Mouse (Mus musculus) left cerebral cortex, postnatal 14 days (tissue): ENCODE data around the gene Inhbc. TPM values are rescaled to one million over a fixed set of nuclear protein-coding genes. Genes with fewer than 3 reads are reported as not detected.
"Not testable (repeated sequence)": the region's sequence is repeated elsewhere in the genome, so short reads cannot be mapped to it uniquely, and the experiment has no call there.

Experiments
- DNase-seq, 2 experiments: peaks; one replicate each; pipeline ENCODE4 v3.0.0; 2021 to 2022; ENCODE audit warnings: low spot score in 2 of 2, mixed read lengths in 1 of 2
- intact Hi-C: fragments of 180-260 bp; cut with DNase I; formaldehyde crosslinking; loops from one replicate; pipeline ENCODE4 v1.15.1; 2025
- total RNA-seq, 2 experiments: library from RNA; stranded (reverse); gene quantifications; 2 replicates each; pipeline ENCODE4 v1.2.3; 2021

The Inhbc gene
- total RNA-seq, 2 experiments from 2014 or later = not detected

DNA sequence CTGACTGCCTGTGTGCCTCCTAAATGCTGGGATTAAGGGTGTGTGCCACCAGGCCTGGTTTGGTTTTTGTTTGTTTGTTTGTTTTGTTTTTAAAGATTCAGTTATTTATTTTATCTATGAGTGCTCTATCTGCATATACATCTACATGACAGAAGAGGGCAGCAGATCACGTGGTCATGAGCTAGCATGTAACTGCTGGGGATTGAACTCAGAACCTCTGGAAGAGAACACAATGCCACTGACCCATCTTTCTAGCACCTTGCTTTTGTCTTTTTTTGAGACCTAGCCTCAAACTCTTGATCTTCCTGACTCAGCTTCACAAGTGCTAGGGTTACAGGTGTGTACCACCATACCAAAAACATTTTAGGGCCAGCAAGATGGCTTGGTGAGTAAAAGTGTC lies 35.0 kb downstream of the Inhbc start:
- DNase-seq = no peak
- intact Hi-C loops = loop anchor here (5.0 kb wide), 1 partner anchor 202 kb away; no protein-coding TSS in a partner anchor

DNA sequence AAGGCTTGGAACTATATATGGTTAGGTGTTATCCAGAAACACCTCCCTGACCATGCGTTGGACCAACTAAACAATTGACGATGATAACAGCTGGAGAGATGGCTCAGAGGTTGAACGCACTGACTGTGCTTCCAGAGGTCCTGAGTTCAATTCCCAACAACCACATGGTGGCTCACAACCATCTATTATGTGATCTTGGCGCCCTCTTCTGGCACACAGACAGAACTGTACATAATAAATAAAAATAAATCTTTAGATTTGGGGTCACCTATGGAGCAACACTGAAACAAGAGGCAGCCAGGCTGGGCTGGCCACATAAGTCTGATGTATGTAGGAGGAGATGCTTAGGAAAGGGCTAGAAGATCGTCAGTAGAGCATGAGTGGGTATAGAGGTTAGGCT lies 37.1 kb downstream of the Inhbc start:
- no peak for DNase-seq
- intact Hi-C loops = no loop called here

DNA sequence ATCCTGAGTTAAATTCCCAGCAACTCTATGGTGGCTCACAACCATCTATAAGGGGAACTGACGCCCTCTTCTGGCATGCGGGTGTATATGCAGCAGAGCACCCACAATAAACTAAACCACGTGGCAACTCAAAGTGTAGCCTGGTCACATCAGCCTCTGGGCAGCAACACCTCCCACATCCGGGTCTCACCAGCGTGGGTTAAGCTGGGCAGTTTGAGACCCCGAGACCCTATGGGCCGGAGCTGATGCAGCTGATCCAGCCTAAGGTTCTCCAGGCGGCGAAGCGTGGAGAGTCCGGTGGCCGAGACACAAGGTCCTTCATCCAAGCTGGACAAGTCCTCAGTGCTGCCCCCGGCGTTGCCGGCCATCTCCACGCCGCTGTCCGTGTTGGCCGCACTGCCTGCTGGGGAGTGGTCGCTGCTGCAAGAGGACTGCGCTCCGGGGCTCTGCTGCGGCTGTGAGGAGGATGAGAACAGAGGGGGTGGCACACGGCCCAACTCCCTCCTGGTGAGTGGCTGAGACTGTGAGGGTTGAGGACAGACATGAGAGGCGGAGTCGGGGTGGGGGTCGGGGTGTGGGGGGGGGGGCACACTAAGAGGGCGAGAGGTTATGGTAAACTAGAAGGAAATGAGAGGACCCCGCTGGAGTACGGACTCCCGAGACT lies 37.9 kb downstream of the Inhbc start:
- DNase-seq = no peak
- intact Hi-C loops = no loop called here

DNA sequence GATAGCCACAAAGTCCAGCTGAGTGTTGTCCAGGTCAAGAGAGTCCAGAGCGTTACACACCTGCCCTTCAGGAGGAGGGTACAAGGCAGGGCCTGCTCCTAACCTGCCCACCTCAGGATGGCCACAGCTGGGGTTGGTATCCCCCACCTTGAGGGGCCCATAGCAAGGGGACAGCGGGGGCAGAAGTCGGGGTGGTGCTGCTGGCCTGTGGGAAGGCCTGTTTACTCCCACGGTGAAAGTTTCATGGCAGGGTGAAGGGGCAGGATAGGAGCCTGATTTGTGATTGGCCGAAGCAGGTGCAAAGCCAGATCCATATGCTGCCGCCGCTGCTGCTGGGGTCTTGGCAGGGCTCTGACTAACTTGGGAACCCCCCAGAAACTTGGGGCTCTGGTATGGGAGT lies 40.0 kb downstream of the Inhbc start:
- intact Hi-C loops = no loop called here
- no peak for DNase-seq

DNA sequence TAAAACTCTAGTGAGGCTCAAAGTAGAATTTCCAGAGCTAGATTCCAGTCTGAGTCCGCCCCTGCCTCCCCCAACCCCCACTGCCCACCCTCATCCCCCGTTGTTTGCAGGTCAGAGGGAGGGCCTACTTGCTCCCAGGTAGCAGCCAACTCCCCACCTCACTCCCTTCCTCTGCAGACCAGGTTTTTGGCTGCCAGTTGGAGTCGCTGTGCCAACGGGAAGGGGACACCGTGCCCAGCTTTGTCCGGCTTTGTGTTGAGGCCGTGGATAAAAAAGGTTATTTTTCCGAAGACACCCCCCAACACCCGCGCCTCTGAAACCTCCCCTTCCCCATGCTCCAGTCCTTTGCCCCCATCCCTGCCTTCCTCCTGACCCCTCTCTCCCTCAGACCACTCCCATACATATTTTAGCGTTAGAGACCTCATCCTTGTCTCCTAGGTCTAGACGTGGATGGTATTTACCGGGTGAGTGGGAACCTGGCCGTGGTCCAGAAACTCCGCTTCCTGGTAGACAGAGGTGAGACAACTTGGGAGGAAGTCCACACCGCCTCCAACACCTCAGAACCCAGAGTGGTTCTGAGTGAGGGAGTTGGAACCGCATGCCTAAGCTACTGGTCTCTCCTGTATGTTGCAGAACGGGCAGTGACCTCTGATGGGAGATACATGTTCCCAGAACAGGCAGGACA lies 42.6 kb downstream of the Inhbc start:
- no peak for DNase-seq
- intact Hi-C loops = no loop called here

DNA sequence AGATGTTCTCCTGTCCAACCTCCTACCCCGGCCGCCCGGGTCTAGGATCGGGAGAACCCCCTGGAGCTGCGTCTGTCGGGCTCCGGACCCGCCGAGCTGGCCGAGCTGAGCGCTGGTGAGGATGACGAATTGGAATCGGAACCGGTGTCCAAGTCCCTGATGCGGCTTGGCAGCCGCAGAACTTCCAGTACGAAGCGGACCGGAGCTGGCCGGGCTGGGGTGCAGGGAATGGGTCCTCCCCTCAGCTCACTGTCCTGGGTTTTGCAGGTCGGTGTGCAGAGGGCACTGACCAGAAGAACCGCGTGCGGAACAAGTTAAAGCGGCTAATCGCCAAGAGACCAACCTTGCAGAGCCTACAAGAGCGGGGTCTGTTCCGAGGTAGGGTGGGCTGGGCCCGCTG lies 43.4 kb downstream of the Inhbc start:
- no peak for DNase-seq
- intact Hi-C loops = no loop called here

DNA sequence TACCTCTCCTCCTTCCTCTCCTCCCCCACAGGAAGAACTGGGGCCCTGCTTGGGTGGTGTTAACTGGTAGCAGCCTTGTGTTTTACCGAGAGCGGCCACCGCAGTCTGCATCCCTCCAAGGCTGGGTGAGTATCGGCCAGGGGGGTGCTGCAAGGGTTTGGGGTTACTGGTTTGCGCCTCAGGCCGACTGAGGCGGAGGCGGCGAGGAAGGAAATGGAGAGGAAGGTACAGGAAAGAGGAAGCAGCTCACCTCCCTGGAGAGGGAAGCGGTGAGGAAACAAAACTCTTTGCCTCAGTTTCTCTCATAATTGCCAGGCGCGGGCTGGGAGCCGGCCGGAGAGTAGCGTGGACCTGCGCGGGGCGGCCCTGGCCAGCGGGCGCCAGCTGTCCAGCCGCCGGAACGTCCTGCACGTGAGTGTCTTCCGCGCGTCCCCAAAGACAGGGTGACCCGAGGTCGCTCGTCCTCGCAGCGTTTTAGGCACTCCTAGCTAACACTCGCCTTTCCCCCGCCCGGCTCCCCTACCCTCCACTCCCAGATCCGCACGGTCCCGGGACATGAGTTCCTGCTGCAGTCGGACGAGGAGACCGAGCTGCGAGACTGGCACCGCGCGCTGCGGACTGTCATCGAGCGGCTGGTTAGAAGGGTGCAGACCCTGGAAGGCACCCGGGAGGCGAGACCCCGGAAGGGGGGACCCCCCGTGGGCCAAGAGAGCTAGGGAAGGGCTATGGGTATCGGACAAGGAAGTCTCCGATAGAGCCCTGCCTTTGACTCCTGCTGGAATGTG lies 44.0 kb downstream of the Inhbc start:
- intact Hi-C loops = no loop called here
- no peak for DNase-seq

DNA sequence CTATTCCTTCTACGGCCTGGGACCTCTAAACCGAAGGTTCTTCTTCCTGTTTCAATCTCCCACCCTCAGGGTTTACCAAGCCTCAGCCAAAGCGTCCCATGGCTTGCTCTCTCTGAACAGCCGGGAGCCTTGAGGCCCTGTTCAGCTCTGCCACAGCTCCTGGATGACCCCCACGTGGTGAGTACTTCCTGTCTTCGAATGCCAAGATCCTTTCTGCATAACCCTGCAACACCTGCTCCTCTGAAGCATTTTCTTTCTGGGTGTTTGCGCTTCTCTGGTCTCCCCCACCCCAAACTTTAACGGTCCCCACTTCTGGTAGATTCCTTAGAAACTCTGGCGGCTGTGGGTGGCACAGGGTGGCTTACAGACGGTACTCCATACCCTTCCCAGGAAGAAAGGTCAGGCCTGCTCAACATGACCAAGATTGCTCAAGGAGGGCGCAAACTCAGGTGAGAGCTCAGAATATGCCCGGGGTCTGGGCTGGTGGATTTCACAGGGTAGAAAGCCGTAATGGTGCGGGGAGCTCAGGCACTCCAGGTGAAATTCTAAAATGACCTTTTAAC lies 44.7 kb downstream of the Inhbc start:
- intact Hi-C loops = no loop called here
- no peak for DNase-seq

DNA sequence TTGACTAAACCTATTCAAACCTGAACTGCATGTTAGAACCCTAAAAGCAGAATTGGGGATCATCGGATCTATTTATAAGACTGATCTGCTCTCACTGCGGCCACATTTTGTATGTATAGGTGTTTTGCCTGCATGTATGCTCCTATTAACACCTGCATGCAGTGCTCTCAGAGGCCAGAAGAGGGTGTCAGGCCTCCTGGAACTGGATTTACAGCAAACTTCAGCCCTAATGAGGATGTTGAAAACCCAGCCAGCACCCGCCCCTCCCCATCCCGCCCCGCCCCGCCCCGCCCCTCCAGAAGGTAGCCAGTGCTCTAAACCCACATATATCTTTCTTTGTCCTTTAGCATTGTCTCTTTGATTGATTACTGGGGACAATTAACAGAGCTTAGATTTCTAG lies 45.7 kb downstream of the Inhbc start:
- intact Hi-C loops = no loop called here
- DNase-seq = no peak

DNA sequence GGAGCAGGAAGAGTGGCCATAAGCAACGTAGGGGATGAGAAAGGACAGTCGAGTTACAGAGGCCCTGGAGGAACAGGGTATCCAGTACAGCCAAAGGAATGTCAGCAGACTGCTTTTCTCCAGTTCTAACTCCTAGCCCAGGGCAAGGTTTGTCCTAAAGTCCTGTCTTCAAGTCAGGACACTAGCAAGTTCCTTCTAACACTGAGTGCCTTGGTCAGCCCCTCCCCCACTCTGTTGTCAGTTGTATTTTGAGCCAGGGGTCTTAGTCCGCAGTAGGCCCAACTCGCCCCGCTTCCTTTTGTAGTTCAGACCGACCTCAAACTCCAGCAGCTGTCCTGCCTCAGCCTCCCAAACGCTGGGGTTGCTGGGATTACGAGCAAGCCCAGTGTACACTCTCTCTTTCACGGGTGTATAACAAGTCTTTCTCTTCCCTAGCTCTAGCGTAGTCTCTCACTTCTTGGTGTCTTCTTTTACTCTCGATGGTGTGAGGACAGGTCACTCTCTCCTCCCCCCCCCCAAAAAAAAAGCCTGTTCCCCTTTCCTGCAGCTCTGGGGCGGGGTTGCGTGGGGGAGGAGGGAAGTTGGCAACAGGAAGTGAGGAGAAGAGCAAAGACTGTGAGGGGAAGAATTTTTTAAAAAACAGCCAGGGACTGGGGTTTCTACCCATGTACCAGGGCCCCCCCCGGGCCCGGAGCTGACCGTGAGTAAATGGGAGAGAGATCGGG lies 46.9 kb downstream of the Inhbc start:
- intact Hi-C loops = no loop called here
- no peak for DNase-seq

DNA sequence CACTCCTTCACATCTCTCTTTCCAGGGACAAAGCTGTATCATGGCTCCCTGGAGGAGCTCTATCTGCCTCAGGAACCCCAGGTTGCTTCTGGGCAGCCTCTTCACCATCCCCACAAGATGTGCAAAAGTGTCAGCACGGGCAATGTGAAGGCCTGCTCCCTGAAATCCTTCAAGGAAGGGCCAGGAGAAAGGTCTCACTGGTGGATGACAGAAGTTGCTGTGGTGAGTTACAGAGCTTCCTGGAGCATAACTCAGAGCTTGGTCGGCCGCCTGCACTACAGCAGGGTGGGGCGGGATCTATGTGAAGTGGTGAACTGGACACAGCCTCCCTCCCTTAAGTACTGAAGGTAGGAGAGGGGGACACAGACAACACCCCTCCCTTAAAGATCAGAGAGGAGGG lies 47.6 kb downstream of the Inhbc start:
- DNase-seq = no peak
- intact Hi-C loops = no loop called here

DNA sequence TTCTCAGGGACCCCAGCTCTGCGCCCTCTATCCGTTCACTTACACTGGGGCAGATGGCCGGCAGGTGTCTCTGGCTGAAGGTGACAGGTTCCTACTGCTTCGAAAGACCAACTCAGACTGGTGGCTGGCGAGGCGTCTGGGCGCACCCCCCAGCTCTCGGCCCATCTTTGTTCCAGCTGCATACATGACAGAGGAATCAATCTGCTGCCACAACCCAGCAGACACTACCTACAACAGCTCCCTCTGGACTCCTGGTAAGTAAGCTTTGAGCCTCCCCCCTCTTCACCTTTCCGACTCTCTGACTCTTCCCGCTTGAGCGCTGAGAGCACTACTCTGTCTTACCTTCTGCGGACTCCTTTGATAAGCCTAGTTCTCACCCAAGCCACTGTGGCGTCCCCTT lies 48.1 kb downstream of the Inhbc start:
- intact Hi-C loops = no loop called here
- no peak for DNase-seq

DNA sequence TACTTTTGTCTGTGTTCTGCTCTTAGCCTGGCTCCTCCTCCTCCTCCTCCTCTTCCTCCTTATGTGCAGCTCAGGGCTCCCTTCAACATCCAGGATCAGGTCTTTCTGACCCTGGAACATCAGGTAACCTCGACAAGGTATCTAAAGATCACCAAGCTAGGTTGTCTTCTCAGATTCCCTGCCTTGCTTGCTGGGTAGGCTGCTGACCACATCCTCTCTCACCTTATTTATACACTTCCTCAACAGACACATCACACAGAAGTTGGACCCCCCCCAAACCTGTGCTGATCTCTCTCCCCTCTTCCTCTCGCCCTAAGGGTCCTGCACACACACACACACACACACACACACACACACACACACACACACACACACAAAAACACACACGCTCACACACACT lies 48.6 kb downstream of the Inhbc start, which contains the start of gene Arhgap9:
TSS of gene Arhgap9 (plus strand) at position 344 of the 400 bp plus-strand sequence.
- intact Hi-C loops = no loop called here
- no peak for DNase-seq

DNA sequence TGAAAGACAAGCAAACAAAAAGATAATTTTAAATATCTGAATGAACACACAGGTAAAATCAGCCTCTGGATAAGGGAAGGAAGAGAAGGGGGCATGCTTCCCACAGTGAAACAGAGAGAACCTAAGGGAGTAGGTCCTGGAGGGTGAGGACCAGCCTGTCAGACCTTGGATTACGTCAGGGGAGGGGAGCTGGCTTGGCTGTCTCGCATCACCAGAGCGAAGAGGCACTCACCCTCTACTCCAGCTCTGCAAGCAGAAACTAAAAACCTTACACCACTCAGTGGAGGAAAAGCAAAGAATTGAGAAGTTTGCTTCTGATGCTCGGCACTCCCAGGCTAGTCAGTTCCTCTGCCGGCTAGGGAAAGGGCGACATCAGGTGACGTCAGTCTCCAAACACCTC lies 50.3 kb downstream of the Inhbc start:
- intact Hi-C loops = no loop called here
- DNase-seq = no peak

DNA sequence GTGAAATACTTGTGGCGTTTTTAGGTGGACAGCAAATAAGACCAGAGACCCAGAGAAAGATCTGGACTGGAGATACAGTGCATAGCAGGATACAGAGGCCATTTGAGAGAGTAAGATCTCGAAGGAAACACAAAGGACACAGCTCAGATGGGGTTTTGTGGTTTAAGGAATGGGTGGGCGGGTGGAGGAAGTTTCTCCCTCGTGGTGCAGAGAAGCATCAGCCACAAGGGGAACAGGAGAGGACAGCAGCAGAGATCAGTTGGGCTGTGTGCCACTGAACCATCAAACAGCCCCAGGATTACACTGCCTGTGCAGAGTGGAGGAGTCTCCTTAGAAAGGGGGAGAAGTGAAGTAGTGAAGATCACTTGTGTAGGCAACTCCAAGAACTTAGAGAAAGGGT lies 52.2 kb downstream of the Inhbc start:
- intact Hi-C loops = no loop called here

DNA sequence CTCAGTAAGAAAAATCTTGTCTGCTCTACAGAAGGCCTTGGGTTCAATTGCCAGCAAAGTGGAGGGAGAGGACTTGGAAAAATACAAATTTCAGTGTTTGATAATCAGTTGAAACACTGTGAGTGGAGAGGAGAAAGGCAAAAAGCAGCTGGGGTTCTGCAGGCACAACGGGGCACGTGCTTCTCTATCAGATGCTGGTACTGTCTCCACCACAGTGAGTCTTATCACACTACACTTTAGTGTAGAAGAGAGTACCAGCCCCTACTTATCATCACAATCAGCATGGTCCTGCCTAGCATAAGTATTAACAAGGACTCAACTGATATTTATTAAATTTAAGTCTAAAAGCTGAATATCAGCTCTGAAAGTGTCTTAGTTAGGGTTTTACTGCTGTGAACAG lies 53.0 kb downstream of the Inhbc start:
- intact Hi-C loops = no loop called here
- DNase-seq = no peak

More for the DNA sequence above, 52.2 kb downstream of the Inhbc start:
- DNase-seq = no peak

DNA sequence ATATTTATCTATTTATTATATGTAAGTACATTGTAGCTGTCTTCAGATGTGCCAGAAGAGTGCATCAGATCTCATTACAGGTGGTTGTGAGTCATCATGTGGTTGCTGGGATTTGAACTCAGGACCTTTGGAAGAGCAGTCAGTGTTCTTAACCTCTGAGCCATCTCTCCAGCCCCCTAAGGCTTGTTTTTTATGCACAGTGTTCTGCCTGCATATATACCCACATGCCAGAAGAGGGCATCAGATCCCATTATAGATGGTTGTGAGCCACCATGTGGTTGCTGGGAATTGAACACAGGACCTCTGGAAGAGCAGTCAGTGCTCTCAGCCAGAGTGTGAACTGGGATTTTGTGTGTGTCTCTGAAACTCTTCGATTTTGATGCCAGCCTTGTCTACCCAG lies 55.3 kb downstream of the Inhbc start:
- DNase-seq, intact Hi-C loops: not testable (repeated sequence)

DNA sequence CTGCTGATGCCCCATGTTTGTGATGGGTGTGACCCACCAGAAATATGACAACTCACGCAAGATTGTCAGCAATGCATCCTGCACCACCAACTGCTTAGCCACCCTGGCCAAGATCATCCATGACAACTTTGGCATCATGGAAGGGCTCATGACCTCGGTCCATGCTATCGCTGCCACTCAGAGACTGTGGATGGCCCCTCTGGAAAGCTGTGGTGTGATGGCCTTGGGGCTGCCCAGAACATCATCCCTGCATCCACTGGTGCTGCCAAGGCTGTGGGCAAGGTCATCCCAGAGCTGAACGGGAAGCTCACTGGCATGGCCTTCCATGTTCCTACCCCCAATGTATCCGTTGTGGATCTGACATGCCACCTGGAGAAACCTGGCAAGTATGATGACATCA lies 56.7 kb downstream of the Inhbc start:
- DNase-seq, intact Hi-C loops: not testable (repeated sequence)

DNA sequence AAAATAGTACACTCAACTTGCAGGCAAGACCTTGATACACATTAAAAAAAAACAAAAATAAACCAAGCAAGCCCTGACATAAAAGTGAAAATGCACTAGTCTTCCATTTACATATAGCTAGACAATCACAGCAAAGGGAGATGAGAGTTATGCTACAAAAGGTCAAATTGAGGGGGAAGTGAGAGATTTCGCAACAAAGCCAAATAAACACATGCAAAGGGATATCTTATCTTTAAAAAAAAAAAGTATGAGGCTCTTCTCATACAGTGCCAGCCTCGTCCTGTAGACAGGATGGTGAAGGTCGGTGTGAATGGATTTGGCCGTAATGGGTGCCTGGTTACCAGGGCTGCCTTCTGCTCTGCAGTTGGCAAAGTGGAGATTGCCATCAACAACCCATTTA lies 57.4 kb downstream of the Inhbc start:
- intact Hi-C loops = no loop called here
- DNase-seq = no peak

DNA sequence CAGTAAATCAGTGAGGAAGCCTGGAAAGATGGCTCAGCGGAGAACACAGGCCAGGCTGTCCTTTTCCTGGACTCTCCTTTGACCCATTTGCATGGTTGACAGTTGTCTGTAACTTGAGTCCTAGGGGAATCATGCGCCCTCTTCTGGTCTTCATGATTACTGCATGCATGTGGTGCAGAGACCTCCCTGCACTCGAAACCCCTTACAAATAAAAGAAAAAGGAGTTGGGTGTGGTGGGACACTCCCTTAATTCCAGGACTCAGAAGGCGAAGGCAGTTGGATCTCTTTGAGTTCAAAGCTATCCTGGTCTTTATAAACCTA lies 57.9 kb downstream of the Inhbc start:
- intact Hi-C loops = no loop called here
- DNase-seq = peak; percentile 77 to 83
